Mouse (Mus musculus): ENCODE data around the gene Sympk.
A peak's percentile ranks its signal among the peaks of the same experiment; 100 is the strongest.

Gene Sympk

DNA sequence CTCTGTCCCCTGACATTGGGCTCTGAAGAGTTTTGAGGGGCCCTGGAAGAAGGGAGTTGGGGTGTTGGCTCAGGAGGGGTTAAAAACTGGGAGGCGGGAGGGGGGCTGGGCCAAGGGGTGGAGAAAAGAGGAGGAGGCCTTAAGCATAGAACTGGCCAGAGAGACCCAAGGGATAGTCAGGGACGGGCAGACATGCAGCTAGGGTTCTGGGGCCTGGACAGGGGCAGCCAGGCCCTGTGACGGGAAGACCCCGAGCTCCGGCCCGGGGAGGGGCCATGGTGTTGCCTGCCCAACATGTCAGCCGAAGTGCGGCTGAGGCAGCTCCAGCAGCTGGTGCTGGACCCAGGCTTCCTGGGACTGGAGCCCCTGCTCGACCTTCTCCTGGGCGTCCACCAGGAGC is 59.5 kb downstream of the Sympk start, which contains the start of gene Dmpk:
Gene Dmpk, plus strand, starts transcription at position 149 of the 400 bp plus-strand sequence.
- DNase-seq (ENCODE audit: low read depth, low spot score): no peak

- no peak for DNase-seq (ENCODE audit: low read depth, low spot score)
Observed at GRCm38 (mm10) chr7:19084277-19084771, 60.1 kb downstream of the Sympk start.

GRCm38 (mm10) chr7:19084921-19085473 is 60.8 kb downstream of the Sympk start:
- DNase-seq (ENCODE audit: low read depth, low spot score): no peak

GRCm38 (mm10) chr7:19085495-19085894 is 61.3 kb downstream of the Sympk start:
- DNase-seq (ENCODE audit: low read depth, low spot score): no peak

- DNase-seq (ENCODE audit: low read depth, low spot score): peak; percentile 72
Observed at GRCm38 (mm10) chr7:19086042-19086441, 61.9 kb downstream of the Sympk start.

DNA sequence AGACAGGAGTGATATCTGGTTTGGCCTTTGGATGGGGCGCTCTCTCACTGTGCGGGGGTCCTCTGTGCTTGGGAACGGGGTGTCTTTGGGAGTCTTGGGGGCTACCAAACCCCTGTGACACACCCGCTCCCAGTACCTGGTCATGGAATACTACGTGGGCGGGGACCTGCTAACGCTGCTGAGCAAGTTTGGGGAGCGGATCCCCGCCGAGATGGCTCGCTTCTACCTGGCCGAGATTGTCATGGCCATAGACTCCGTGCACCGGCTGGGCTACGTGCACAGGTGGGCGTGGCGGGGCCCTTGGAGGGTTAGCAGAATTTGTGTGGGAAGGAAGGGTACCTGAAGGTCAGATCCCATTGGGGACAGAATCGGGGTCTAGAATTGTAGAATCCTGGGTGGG is 62.6 kb downstream of the Sympk start:
- no peak for DNase-seq (ENCODE audit: low read depth, low spot score)

DNA sequence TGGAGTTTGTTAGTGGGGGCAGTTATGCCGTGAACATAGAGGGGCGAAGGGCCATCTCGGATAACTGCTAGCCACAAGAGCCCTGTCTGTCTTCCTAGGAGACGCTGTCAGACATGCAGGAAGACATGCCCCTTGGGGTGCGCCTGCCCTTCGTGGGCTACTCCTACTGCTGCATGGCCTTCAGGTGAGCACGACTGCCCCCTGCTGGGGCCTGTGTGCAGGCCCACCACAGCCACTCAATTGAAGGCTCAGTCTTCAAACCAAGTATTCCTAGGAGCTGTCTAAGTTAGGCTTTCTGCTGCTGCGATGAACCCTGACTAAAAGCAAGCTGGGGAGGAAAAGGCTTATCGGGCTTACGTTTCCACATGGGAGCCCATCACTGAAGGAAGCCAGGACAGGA is 64.6 kb downstream of the Sympk start:
- peak; percentile 69 for DNase-seq (ENCODE audit: low read depth, low spot score)

- no peak for DNase-seq (ENCODE audit: low read depth, low spot score)
Observed at GRCm38 (mm10) chr7:19091913-19092312, 67.7 kb downstream of the Sympk start.

DNA sequence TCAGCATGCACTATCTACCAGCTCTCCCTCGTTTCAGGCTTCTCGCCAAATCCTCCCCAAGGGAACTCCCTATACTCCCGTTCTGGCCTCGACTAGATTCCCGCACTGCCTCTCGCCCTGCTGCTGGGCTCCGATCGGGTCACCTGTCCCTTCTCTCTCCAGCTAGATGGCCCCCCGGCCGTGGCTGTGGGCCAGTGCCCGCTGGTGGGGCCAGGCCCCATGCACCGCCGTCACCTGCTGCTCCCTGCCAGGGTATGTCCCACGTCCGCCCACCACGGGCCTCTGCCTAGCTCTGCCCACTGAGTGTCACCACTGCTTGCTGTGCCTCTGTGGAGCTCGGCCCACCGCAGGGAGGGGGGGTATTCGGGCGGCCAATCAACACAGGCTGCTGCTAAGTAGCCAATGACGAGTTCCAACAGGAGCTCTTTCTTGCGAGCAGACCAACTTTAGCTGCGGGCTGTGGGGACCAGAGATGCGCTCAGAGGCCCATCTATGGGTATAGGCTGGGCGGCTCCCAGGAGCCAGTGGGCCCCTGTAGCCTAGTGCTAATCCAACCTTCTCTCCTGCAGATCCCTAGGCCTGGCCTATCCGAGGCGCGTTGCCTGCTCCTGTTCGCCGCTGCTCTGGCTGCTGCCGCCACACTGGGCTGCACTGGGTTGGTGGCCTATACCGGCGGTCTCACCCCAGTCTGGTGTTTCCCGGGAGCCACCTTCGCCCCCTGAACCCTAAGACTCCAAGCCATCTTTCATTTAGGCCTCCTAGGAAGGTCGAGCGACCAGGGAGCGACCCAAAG is 68.4 kb downstream of the Sympk start:
- peak; percentile 85 for DNase-seq (ENCODE audit: low read depth, low spot score)

- DNase-seq (ENCODE audit: low read depth, low spot score): peak; percentile 82
Observed at GRCm38 (mm10) chr7:19093174-19093521, 69.0 kb downstream of the Sympk start.

GRCm38 (mm10) chr7:19093537-19094385 is 69.6 kb downstream of the Sympk start:
- peak; percentile 99 for DNase-seq (ENCODE audit: low read depth, low spot score)

- DNase-seq (ENCODE audit: low read depth, low spot score): no peak
Observed at GRCm38 (mm10) chr7:19094471-19094825, 70.3 kb downstream of the Sympk start, which contains the start of gene Six5. Six5 (plus strand) TSS chr7:19094594.

DNA sequence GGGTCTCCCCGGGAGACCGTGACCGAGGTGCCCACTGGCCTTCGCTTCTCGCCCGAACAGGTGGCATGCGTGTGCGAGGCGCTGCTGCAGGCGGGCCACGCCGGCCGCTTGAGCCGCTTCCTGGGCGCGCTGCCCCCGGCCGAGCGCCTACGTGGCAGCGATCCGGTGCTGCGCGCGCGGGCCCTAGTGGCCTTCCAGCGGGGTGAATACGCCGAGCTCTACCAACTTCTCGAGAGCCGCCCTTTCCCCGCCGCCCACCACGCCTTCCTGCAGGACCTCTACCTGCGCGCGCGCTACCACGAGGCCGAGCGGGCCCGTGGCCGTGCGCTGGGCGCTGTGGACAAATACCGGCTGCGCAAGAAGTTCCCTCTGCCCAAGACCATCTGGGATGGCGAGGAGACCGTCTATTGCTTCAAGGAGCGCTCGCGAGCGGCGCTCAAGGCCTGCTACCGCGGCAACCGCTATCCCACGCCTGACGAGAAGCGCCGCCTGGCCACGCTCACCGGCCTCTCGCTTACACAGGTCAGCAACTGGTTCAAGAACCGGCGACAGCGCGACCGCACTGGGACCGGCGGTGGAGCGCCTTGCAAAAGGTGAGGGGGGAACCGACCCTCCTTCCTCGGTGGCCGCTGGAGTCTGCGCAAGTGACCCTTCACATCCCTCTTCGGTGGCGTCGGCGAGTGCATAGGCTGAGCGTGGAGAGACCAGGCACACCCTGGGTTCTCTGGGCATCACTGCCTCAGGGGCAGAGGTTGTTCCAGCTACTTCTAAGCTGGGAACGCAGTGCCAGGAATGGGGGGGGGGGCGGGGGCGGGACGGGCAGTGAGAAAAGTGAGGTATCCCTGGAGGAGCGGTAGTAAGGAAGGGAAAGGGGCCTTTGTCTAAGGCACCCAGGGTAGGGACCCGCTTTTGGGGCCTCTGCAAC is 70.9 kb downstream of the Sympk start:
- DNase-seq (ENCODE audit: low read depth, low spot score): peak; percentile 41

DNA sequence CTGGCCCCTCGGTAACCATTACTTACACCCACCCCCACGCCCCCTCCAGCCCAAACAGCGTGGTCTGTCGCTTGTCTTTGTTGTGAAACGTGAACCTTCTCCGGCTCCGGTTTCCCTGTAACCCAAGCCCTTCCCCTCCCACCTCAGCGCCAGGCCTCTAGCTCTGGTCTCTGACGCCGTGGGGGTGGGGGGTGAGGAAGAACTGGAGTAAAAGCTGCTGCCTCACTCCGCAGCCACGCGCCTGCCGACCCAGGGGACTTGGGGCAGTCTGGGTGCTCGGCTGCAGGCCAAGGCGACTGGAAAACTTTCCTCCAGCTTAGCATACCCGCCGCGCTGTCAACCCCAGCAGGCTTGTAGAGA is 71.6 kb downstream of the Sympk start:
- DNase-seq (ENCODE audit: low read depth, low spot score): peak; percentile 79

GRCm38 (mm10) chr7:19096421-19096976 is 72.3 kb downstream of the Sympk start:
- no peak for DNase-seq (ENCODE audit: low read depth, low spot score)

GRCm38 (mm10) chr7:19097217-19097616 is 73.0 kb downstream of the Sympk start:
- DNase-seq (ENCODE audit: low read depth, low spot score): no peak

- no peak for DNase-seq (ENCODE audit: low read depth, low spot score)
Observed at GRCm38 (mm10) chr7:19097863-19098262, 73.7 kb downstream of the Sympk start.

- DNase-seq (ENCODE audit: low read depth, low spot score): no peak
Observed at GRCm38 (mm10) chr7:19098811-19099210, 74.6 kb downstream of the Sympk start.

- no peak for DNase-seq (ENCODE audit: low read depth, low spot score)
Observed at GRCm38 (mm10) chr7:19100290-19100689, 76.1 kb downstream of the Sympk start.

GRCm38 (mm10) chr7:19103741-19104140 is 79.6 kb downstream of the Sympk start:
- DNase-seq (ENCODE audit: low read depth, low spot score): no peak

All from R1 (cell line).